Mouse (Mus musculus) lung, adult 2 months (tissue): ENCODE results near the gene Tekt4.

ENCODE experiments used
- CTCF ChIP-seq: fragments of 200-500 bp; IDR thresholded peaks from 2 replicates; pipeline ENCODE4 v1.5.1; 2011; ENCODE audit warnings: mild to moderate bottlenecking, low read length, control low read depth; ENCODE audit not compliant: insufficient read depth
- POLR2A ChIP-seq: fragments of 200-500 bp; IDR thresholded peaks from 2 replicates; pipeline ENCODE4 v1.6.1; 2011; ENCODE audit warnings: low read depth, mild to moderate bottlenecking, control low read depth, low read length, borderline replicate concordance; ENCODE audit errors: extremely low read depth

GRCm38 (mm10) chr17:25415421-25415913 is 38.9 kb upstream of the Tekt4 start:
- TF ChIP-seq CTCF (no peak), POLR2A (no peak)
